Mouse (Mus musculus): ENCODE measurements around the gene Tnni1. TPM values are rescaled to one million over a fixed set of nuclear protein-coding genes. Genes with fewer than 3 reads are reported as not detected.

The Tnni1 gene
- polyA plus RNA-seq (2015; fragmentation: Nextera tagmentation; extraction: Ambion mirVana) = 1.3 and 1.8 TPM in 2 replicates

- peak; percentile 33; the same call in 1 of the 2 replicates for ATAC-seq (ENCODE audit: low FRiP score, low read depth)
- no peak within 1 kb of the TSS for H3K4me3 ChIP-seq
- H3K27ac ChIP-seq (replicated peaks) = no peak within 1 kb of the TSS
- 29% methylated on average over 22 of the region's 22 CpGs for WGBS
- H3K4me2 ChIP-seq = no peak within 1 kb of the TSS
- no peaks in the 10 kb centered on the region for H3K9me3 ChIP-seq
- no peak within 1 kb of the TSS for H3K9ac ChIP-seq
- peaks cover 14% of the 10 kb centered on the region for H3K4me1 ChIP-seq (replicated peaks)
- H3K27me3 ChIP-seq = no peaks in the 10 kb centered on the region
- H3K36me3 ChIP-seq = no peaks in the 10 kb centered on the region
These were observed at the start of gene Tnni1 for GRCm38 (mm10) chr1:135778780-135779535. Tnni1 (plus strand) TSS chr1:135779434.

GRCm38 (mm10) chr1:135729821-135730220 lies 49.4 kb upstream of the Tnni1 start:
- peak overlapping the region; percentile 57 for H3K4me3 ChIP-seq
- no peak overlapping the region for H3K27ac ChIP-seq (replicated peaks)
- no peaks in the 10 kb centered on the region for H3K9me3 ChIP-seq
- no peaks in the 10 kb centered on the region for H3K36me3 ChIP-seq
- H3K9ac ChIP-seq = no peak overlapping the region
- 22% methylated on average over 4 of the region's 4 CpGs for WGBS
- H3K27me3 ChIP-seq = no peaks in the 10 kb centered on the region
- no peak for ATAC-seq (ENCODE audit: low FRiP score, low read depth)
- peaks cover 36% of the 10 kb centered on the region for H3K4me1 ChIP-seq (replicated peaks)
- peak overlapping the region; percentile 95 for H3K4me2 ChIP-seq

GRCm38 (mm10) chr1:135730296-135730695 lies 48.9 kb upstream of the Tnni1 start:
- Histone ChIP-seq H3K4me2 (no peak overlapping the region; the same call in 1 of the 2 replicates), H3K9ac (no peak overlapping the region), H3K36me3 (no peaks in the 10 kb centered on the region), H3K4me1 (replicated peaks) (peaks cover 41% of the 10 kb centered on the region), H3K27me3 (no peaks in the 10 kb centered on the region), H3K4me3 (no peak overlapping the region), H3K9me3 (no peaks in the 10 kb centered on the region), H3K27ac (replicated peaks) (no peak overlapping the region)
- ATAC-seq (ENCODE audit: low FRiP score, low read depth) = no peak
- WGBS = 58% methylated on average over 3 of the region's 3 CpGs

- H3K4me1 ChIP-seq (replicated peaks) = peaks cover 43% of the 10 kb centered on the region
- H3K27ac ChIP-seq (replicated peaks) = no peak overlapping the region
- H3K9me3 ChIP-seq = no peaks in the 10 kb centered on the region
- no peak for ATAC-seq (ENCODE audit: low FRiP score, low read depth)
- H3K4me2 ChIP-seq = no peak overlapping the region
- H3K9ac ChIP-seq = no peak overlapping the region
- 72% methylated on average over 7 of the region's 7 CpGs for WGBS
- no peaks in the 10 kb centered on the region for H3K36me3 ChIP-seq
- H3K27me3 ChIP-seq = no peaks in the 10 kb centered on the region
- H3K4me3 ChIP-seq = no peak overlapping the region
These were observed 47.8 kb upstream of the Tnni1 start for GRCm38 (mm10) chr1:135731393-135731792.

- H3K4me2 ChIP-seq = no peak overlapping the region
- peaks cover 43% of the 10 kb centered on the region for H3K4me1 ChIP-seq (replicated peaks)
- no peaks in the 10 kb centered on the region for H3K27me3 ChIP-seq
- no peaks in the 10 kb centered on the region for H3K36me3 ChIP-seq
- H3K4me3 ChIP-seq = no peak overlapping the region
- H3K9me3 ChIP-seq = no peaks in the 10 kb centered on the region
- no peak overlapping the region for H3K9ac ChIP-seq
- no peak overlapping the region for H3K27ac ChIP-seq (replicated peaks)
- WGBS = 40% methylated on average over 11 of the region's 11 CpGs
- ATAC-seq (ENCODE audit: low FRiP score, low read depth) = no peak
These were observed 47.1 kb upstream of the Tnni1 start for GRCm38 (mm10) chr1:135731897-135732684.

- Histone ChIP-seq H3K9me3 (no peaks in the 10 kb centered on the region), H3K9ac (no peak overlapping the region), H3K27ac (replicated peaks) (peak overlapping the region; percentile 57), H3K27me3 (no peaks in the 10 kb centered on the region), H3K4me3 (no peak overlapping the region), H3K4me2 (no peak overlapping the region), H3K36me3 (no peaks in the 10 kb centered on the region), H3K4me1 (replicated peaks) (peaks cover 35% of the 10 kb centered on the region)
- peak; percentile 81 for ATAC-seq (ENCODE audit: low FRiP score, low read depth)
- WGBS = 31% methylated on average over 5 of the region's 7 CpGs
These were observed 44.9 kb upstream of the Tnni1 start for GRCm38 (mm10) chr1:135734225-135734937.

GRCm38 (mm10) chr1:135735460-135735859 lies 43.8 kb upstream of the Tnni1 start:
- Histone ChIP-seq H3K27ac (replicated peaks) (no peak overlapping the region), H3K27me3 (no peaks in the 10 kb centered on the region), H3K36me3 (no peaks in the 10 kb centered on the region), H3K9me3 (no peaks in the 10 kb centered on the region), H3K4me1 (replicated peaks) (peaks cover 32% of the 10 kb centered on the region), H3K4me3 (no peak overlapping the region), H3K9ac (no peak overlapping the region), H3K4me2 (no peak overlapping the region)
- no peak for ATAC-seq (ENCODE audit: low FRiP score, low read depth)
- 45% methylated on average over 6 of the region's 6 CpGs for WGBS

- no peak for ATAC-seq (ENCODE audit: low FRiP score, low read depth)
- H3K36me3 ChIP-seq = no peaks in the 10 kb centered on the region
- peaks cover 8% of the 10 kb centered on the region for H3K4me1 ChIP-seq (replicated peaks)
- H3K9me3 ChIP-seq = no peaks in the 10 kb centered on the region
- WGBS = 85% methylated on average over 7 of the region's 7 CpGs
- H3K9ac ChIP-seq = no peak overlapping the region
- no peaks in the 10 kb centered on the region for H3K27me3 ChIP-seq
- no peak overlapping the region for H3K4me3 ChIP-seq
- H3K27ac ChIP-seq (replicated peaks) = no peak overlapping the region
- H3K4me2 ChIP-seq = no peak overlapping the region
These were observed 34.2 kb upstream of the Tnni1 start for GRCm38 (mm10) chr1:135744987-135745386.

- H3K27me3 ChIP-seq = no peaks in the 10 kb centered on the region
- no peaks in the 10 kb centered on the region for H3K36me3 ChIP-seq
- no peaks in the 10 kb centered on the region for H3K9me3 ChIP-seq
- no peak overlapping the region for H3K4me2 ChIP-seq
- WGBS = 87% methylated on average over 4 of the region's 4 CpGs
- peaks cover 2% of the 10 kb centered on the region for H3K4me1 ChIP-seq (replicated peaks)
- no peak overlapping the region for H3K9ac ChIP-seq
- H3K27ac ChIP-seq (replicated peaks) = no peak overlapping the region
- H3K4me3 ChIP-seq = no peak overlapping the region
- ATAC-seq (ENCODE audit: low FRiP score, low read depth) = no peak
These were observed 33.0 kb upstream of the Tnni1 start for GRCm38 (mm10) chr1:135746248-135746647.

- H3K36me3 ChIP-seq = no peaks in the 10 kb centered on the region
- H3K27me3 ChIP-seq = no peaks in the 10 kb centered on the region
- no peak overlapping the region for H3K9ac ChIP-seq
- no peak overlapping the region for H3K27ac ChIP-seq (replicated peaks)
- H3K4me2 ChIP-seq = no peak overlapping the region
- H3K4me3 ChIP-seq = no peak overlapping the region
- no peaks in the 10 kb centered on the region for H3K4me1 ChIP-seq (replicated peaks)
- 13% methylated on average over 10 of the region's 10 CpGs for WGBS
- H3K9me3 ChIP-seq = no peaks in the 10 kb centered on the region
- peak; percentile 97 for ATAC-seq (ENCODE audit: low FRiP score, low read depth)
These were observed 26.4 kb upstream of the Tnni1 start for GRCm38 (mm10) chr1:135752737-135753348.

GRCm38 (mm10) chr1:135755287-135755686 lies 23.9 kb upstream of the Tnni1 start:
- no peaks in the 10 kb centered on the region for H3K36me3 ChIP-seq
- H3K4me3 ChIP-seq = no peak overlapping the region
- no peak overlapping the region for H3K4me2 ChIP-seq
- no peak for ATAC-seq (ENCODE audit: low FRiP score, low read depth)
- no peak overlapping the region for H3K27ac ChIP-seq (replicated peaks)
- 69% methylated on average over 9 of the region's 9 CpGs for WGBS
- no peaks in the 10 kb centered on the region for H3K27me3 ChIP-seq
- no peaks in the 10 kb centered on the region for H3K9me3 ChIP-seq
- H3K4me1 ChIP-seq (replicated peaks) = no peaks in the 10 kb centered on the region
- no peak overlapping the region for H3K9ac ChIP-seq

Measured in hindbrain, embryonic 15.5 days (tissue).